Mouse (Mus musculus) megakaryocyte progenitor cell, adult 5-6 weeks (primary cell): ENCODE results near the gene Bcas1. TPM values are rescaled to one million over a fixed set of nuclear protein-coding genes. Genes with fewer than 3 reads are reported as not detected.
A peak's percentile ranks its signal among the peaks of the same experiment; 100 is the strongest.

Source experiments
- ATAC-seq: replicated peaks from 2 replicates; pipeline ENCODE4 v1.8.0; 2016; ENCODE audit warnings: mild to moderate bottlenecking, moderate TSS enrichment, inconsistent platforms; ENCODE audit not compliant: poor library complexity
- total RNA-seq, 2 experiments: library from RNA; stranded (forward) in 1 of 2; stranded (reverse) in 1 of 2; fragments of 157-497, 149-512 nt in 1 of 2; fragments of 200-1000 nt in 1 of 2; gene quantifications; 2 replicates each; pipeline versions ENCODE4 v1.2.3 to v1.2.4; 2015 to 2017

Bcas1 gene
- total RNA-seq, 2 experiments from 2014 or later = 0.81 to 1.9 TPM

GRCm38 (mm10) chr2:170349784-170350183, 77.9 kb downstream of the Bcas1 start:
- ATAC-seq = no peak

GRCm38 (mm10) chr2:170349096-170349495, 78.5 kb downstream of the Bcas1 start:
- no peak for ATAC-seq

- peak; percentile 17 for ATAC-seq
Observed at GRCm38 (mm10) chr2:170347131-170347765, 80.4 kb downstream of the Bcas1 start.

- ATAC-seq = peak; percentile 54
Observed at GRCm38 (mm10) chr2:170345410-170345793, 82.2 kb downstream of the Bcas1 start.

DNA sequence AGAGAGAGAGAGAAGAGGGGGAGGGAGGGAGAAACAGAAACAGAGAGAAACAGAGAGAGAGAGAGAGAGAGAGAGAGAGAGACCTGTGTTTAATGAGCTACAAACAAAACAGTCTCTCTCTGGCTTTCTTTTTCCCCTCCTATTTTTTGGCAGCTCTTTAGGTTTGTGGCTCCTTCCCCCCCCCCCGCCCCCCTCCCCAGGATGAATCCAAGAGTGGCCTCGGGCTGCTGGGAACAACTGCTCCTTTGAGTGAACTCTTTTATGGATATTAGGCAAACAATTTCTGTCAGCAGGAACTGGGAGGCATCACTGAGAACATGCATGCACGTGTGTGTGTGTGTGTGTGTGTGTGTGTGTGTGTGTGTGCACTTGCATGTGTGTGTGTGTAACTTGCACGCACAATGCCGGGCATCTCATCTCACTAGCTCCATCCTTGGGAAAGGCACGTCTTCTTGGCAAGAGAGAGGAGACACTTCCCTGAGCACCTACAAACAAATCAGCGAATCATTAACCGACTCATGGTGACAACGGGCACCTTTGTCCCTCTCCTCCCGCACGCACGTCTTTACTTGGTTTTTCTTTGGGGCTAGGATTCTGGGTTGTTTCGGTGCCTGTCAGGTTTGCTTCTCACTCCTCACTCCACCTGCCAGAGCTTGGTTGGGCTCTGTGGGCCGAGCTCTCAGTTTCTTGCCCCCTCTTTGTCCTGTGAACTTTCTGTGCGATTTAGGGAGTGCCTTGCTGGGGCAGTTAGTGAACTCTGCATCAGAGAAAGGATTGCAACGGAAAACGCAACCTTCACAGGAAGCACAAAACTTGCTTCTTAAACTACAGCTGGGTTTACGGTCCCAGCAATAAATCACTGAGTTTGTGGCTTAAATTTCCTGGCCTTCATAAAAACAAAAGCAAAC, 82.9 kb downstream of the Bcas1 start:
- ATAC-seq = no peak

GRCm38 (mm10) chr2:170343819-170344317, 83.8 kb downstream of the Bcas1 start:
- no peak for ATAC-seq

GRCm38 (mm10) chr2:170343133-170343818, 84.4 kb downstream of the Bcas1 start:
- peak; percentile 78 for ATAC-seq

GRCm38 (mm10) chr2:170342312-170342830, 85.3 kb downstream of the Bcas1 start:
- no peak for ATAC-seq

DNA sequence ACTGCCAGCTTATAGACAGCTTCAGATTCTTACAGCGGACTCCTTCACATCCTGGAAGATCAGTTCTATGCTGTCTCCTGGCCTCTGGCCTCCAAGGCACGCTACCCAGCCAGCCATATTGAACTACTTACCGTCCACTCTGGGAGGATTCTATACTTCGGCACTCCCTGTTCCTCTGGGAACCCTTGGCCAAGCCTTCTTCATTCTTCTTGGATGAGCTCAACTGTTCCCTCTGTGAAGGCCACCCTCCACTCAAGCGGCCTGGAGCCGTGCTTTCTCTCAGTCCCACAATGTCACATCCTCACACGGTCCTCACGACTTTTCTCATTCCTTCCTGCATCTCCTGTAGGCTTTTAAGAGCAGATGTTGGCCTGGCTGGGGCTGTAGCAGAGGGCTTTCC, 86.5 kb downstream of the Bcas1 start:
- no peak for ATAC-seq

DNA sequence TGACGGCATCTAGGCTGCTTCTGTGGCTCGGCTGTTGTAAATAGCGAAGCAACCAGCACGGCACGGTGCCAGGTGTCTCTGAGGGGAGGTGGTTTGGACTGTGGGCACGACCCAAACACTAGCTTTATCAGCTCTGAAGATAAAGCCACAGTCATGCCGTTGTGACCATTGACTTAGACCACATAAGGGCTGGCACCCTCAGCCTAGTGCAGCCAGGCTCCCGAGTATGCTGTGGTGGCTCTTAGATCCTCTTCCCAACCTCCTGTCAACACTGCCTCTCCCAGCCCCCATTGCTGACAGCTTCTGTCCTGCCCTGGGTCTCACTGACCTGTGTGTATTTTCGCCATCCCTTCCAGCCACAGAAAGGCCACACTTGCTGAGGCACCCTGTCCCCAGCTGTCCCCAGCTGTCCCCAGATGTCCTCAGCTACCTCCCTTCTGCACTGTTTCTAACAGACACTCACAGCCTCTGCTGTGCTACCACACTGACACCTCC, 91.3 kb downstream of the Bcas1 start:
- peak; percentile 78 for ATAC-seq

GRCm38 (mm10) chr2:170335168-170335567, 92.5 kb downstream of the Bcas1 start:
- no peak for ATAC-seq

- no peak for ATAC-seq
Observed at GRCm38 (mm10) chr2:170331870-170332269, 95.8 kb downstream of the Bcas1 start.

DNA sequence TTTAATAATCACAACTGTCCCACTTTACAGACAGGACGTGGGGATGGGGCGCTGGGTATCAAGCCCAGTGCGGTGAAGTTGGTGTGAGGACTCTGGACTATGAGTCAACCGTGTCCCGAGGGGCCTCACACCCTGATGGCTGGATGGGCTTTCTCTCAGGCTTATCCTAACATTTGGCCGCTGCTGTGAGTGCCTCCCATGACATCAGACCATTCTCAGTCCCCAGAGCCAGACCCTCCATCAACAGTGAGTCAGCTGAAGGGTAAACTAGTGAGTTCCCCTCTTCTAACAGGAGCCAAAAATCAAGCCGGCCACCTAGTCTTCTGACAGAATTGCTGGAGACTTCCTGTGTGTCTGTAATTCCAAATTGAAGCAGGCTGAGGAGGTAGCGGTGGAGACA, 97.2 kb downstream of the Bcas1 start:
- ATAC-seq = no peak

GRCm38 (mm10) chr2:170329921-170330320, 97.7 kb downstream of the Bcas1 start:
- ATAC-seq = peak; percentile 63

- peak; percentile 18; the same call in 1 of the 2 replicates for ATAC-seq
Observed at GRCm38 (mm10) chr2:170323925-170324347, 103.7 kb downstream of the Bcas1 start.

GRCm38 (mm10) chr2:170322013-170322414, 105.6 kb downstream of the Bcas1 start:
- ATAC-seq = peak; percentile 65

- 0 out of 2 replicates have a peak, but pooled peaks have one; percentile 0 for ATAC-seq
Observed at GRCm38 (mm10) chr2:170321579-170321978, 106.1 kb downstream of the Bcas1 start.

DNA sequence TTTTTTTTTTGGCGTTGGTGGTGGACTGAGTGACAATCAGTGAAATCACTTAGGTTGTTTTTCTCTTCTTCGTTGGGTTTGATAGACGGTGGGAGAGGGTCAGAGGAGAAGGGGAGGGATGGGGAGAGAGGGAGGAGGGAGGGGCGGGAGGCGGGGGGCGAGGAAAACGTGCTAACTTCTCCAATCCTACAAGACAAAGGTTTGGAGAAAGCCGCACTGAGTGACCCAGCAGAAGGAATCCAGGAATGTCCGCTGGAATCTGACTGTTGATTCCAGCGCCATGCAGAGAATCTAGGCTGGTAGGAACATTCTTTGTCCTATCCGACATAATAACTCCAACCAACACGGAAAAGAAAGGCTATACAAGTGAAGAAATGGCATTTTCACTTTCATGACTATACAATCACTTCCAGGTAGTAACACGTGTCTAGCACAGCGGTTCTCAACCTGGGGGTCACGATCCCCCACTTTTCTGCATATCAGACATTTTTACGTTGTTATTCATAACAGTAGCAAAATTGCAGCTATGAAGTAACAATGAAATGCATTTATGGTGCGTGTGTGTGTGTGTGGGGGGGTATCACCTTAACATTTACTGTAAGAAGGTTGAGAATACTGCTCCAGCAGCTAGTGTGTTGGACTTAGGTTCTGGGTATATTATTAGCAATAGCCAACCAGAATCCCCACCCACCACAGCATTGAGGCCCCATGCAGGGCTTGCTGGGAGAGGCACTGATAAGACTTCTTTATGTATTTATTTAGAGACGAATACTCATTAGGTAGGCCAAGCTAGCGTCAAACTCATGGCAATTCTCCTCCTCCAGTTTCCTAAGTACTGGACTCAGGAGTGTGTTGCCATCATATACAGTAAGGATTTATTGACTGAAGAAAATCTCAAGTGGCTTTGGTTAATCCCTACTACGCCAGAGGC, 107.8 kb downstream of the Bcas1 start:
- ATAC-seq = no peak

- ATAC-seq = peak; percentile 81
Observed at GRCm38 (mm10) chr2:170318713-170319532, 108.7 kb downstream of the Bcas1 start.
